Mouse (Mus musculus) liver, embryonic 16.5 days (tissue): ENCODE data around the gene Mfrp. TPM values are rescaled to one million over a fixed set of nuclear protein-coding genes. Genes with fewer than 3 reads are reported as not detected.

ENCODE experiments used
- ATAC-seq: fragments of 200-750 bp; cut with Nextera tagmentation; 2 replicates; pipeline ENCODE4 v1.8.0; 2017; ENCODE audit warnings: low read depth, mild to moderate bottlenecking, moderate number of reproducible peaks, moderate library complexity
- H3K27ac ChIP-seq: fragments of 300-500 bp; sonication (generic); 2 replicates; pipeline ENCODE4 v1.5.1; 2014; ENCODE audit warnings: mild to moderate bottlenecking, low read length
- H3K27me3 ChIP-seq: fragments of 300-500 bp; sonication (generic); 2 replicates; pipeline ENCODE4 v1.6.1; 2014; ENCODE audit warnings: low read depth, low read length, mixed read lengths; ENCODE audit not compliant: control insufficient read depth, insufficient read depth
- H3K36me3 ChIP-seq: fragments of 300-500 bp; sonication (generic); 2 replicates; pipeline ENCODE4 v1.6.1; 2014; ENCODE audit warnings: mild to moderate bottlenecking; ENCODE audit not compliant: control insufficient read depth, insufficient read depth
- H3K4me1 ChIP-seq: fragments of 300-500 bp; sonication (generic); 2 replicates; pipeline ENCODE4 v1.6.1; 2014; ENCODE audit warnings: low read depth, low read length, mixed read lengths; ENCODE audit not compliant: control insufficient read depth
- H3K4me2 ChIP-seq: fragments of 300-500 bp; sonication (generic); 2 replicates; pipeline ENCODE4 v1.6.1; 2014; ENCODE audit warnings: low read depth, low read length, mixed read lengths
- H3K4me3 ChIP-seq: fragments of 300-500 bp; sonication (generic); 2 replicates; pipeline ENCODE4 v1.5.1; 2014; ENCODE audit warnings: low read depth, mild to moderate bottlenecking, low read length
- H3K9ac ChIP-seq: fragments of 300-500 bp; sonication (generic); 2 replicates; pipeline ENCODE4 v1.6.1; 2014; ENCODE audit warnings: low read depth, low read length
- H3K9me3 ChIP-seq: fragments of 300-500 bp; sonication (generic); replicated peaks from 2 replicates; pipeline ENCODE4 v1.6.1; 2016; ENCODE audit warnings: low read length; ENCODE audit not compliant: control insufficient read depth
- WGBS: fragments of 180-500 bp; shearing (Covaris S2); extraction: QIAGEN DNeasy Blood & Tissue Kit; methylation state at CpG from one replicate; pipeline ENCODE4 v1.1.7; 2014; ENCODE audit not compliant: insufficient replicate concordance; 5-methylcytosine and 5-hydroxymethylcytosine counted together
- polyA plus RNA-seq: library from polyadenylated mRNA; unstranded; fragments of >200 nt; fragmentation: Nextera tagmentation; extraction: Ambion mirVana; gene quantifications from 2 replicates; pipeline ENCODE4 v1.2.1, GENCODE M21; 2015

Mfrp gene
- polyA plus RNA-seq, 1 experiment from 2014 or later, result not detected

- no peaks in the 10 kb centered on the region for H3K9me3 ChIP-seq
- no peak overlapping the region for H3K9ac ChIP-seq
- H3K4me2 ChIP-seq, result no peak overlapping the region
- 41% methylated on average over 5 of the region's 5 CpGs for WGBS
- H3K27me3 ChIP-seq, result no peaks in the 10 kb centered on the region
- peaks cover 4% of the 10 kb centered on the region for H3K4me1 ChIP-seq
- ATAC-seq, result no peak
- no peak overlapping the region for H3K4me3 ChIP-seq
- no peaks in the 10 kb centered on the region for H3K36me3 ChIP-seq
- H3K27ac ChIP-seq, result no peak overlapping the region
Measured at GRCm38 (mm10) chr9:44119011-44119410, 17.5 kb downstream of the Mfrp start.

GRCm38 (mm10) chr9:44119948-44120465 is 18.5 kb downstream of the Mfrp start:
- Histone ChIP-seq H3K9ac (no peak overlapping the region), H3K36me3 (no peaks in the 10 kb centered on the region), H3K27ac (no peak overlapping the region), H3K4me3 (no peak overlapping the region), H3K9me3 (no peaks in the 10 kb centered on the region), H3K4me2 (no peak overlapping the region), H3K4me1 (no peaks in the 10 kb centered on the region), H3K27me3 (no peaks in the 10 kb centered on the region)
- WGBS, result 66% methylated on average over 8 of the region's 8 CpGs
- ATAC-seq, result no peak

- Histone ChIP-seq H3K4me2 (no peak overlapping the region), H3K4me1 (peaks cover 6% of the 10 kb centered on the region), H3K27me3 (peaks cover 6% of the 10 kb centered on the region), H3K27ac (no peak overlapping the region), H3K9ac (no peak overlapping the region), H3K9me3 (no peaks in the 10 kb centered on the region), H3K36me3 (no peaks in the 10 kb centered on the region), H3K4me3 (no peak overlapping the region)
- WGBS, result 59% methylated on average over 6 of the region's 6 CpGs
- no peak for ATAC-seq
Measured at GRCm38 (mm10) chr9:44124317-44124716, 22.8 kb downstream of the Mfrp start.

GRCm38 (mm10) chr9:44125026-44125425 is 23.5 kb downstream of the Mfrp start:
- no peak overlapping the region for H3K27ac ChIP-seq
- WGBS, result 55% methylated on average over 5 of the region's 5 CpGs
- H3K9me3 ChIP-seq, result no peaks in the 10 kb centered on the region
- H3K9ac ChIP-seq, result no peak overlapping the region
- H3K4me3 ChIP-seq, result no peak overlapping the region
- H3K4me2 ChIP-seq, result no peak overlapping the region
- H3K36me3 ChIP-seq, result no peaks in the 10 kb centered on the region
- H3K27me3 ChIP-seq, result peaks cover 13% of the 10 kb centered on the region
- H3K4me1 ChIP-seq, result peaks cover 6% of the 10 kb centered on the region
- ATAC-seq, result no peak

GRCm38 (mm10) chr9:44125546-44126428 is 24.3 kb downstream of the Mfrp start:
- Histone ChIP-seq H3K9ac (no peak overlapping the region), H3K4me3 (no peak overlapping the region), H3K4me2 (peak overlapping the region; percentile 48), H3K27me3 (peaks cover 21% of the 10 kb centered on the region), H3K36me3 (no peaks in the 10 kb centered on the region), H3K27ac (peak overlapping the region; percentile 33; the same call in 1 of the 2 replicates), H3K4me1 (peaks cover 11% of the 10 kb centered on the region), H3K9me3 (no peaks in the 10 kb centered on the region)
- no peak for ATAC-seq
- 29% methylated on average over 18 of the region's 18 CpGs for WGBS

- Histone ChIP-seq H3K36me3 (no peaks in the 10 kb centered on the region), H3K4me3 (no peak overlapping the region), H3K9me3 (no peaks in the 10 kb centered on the region), H3K9ac (no peak overlapping the region), H3K4me1 (peaks cover 13% of the 10 kb centered on the region), H3K4me2 (peak overlapping the region; percentile 48), H3K27me3 (peaks cover 31% of the 10 kb centered on the region), H3K27ac (peak overlapping the region; percentile 33; the same call in 1 of the 2 replicates)
- 60% methylated on average over 3 of the region's 3 CpGs for WGBS
- ATAC-seq, result no peak
Measured at GRCm38 (mm10) chr9:44126746-44127145, 25.2 kb downstream of the Mfrp start.

GRCm38 (mm10) chr9:44127351-44127801 is 25.8 kb downstream of the Mfrp start:
- Histone ChIP-seq H3K36me3 (no peaks in the 10 kb centered on the region), H3K27me3 (peaks cover 37% of the 10 kb centered on the region), H3K4me2 (no peak overlapping the region), H3K4me1 (peaks cover 13% of the 10 kb centered on the region), H3K27ac (no peak overlapping the region), H3K9ac (no peak overlapping the region), H3K4me3 (no peak overlapping the region), H3K9me3 (no peaks in the 10 kb centered on the region)
- WGBS, result 64% methylated on average over 3 of the region's 3 CpGs
- no peak for ATAC-seq

GRCm38 (mm10) chr9:44129633-44130032 is 28.1 kb downstream of the Mfrp start:
- Histone ChIP-seq H3K9me3 (no peaks in the 10 kb centered on the region), H3K4me2 (peak overlapping the region; percentile 57), H3K27me3 (peaks cover 59% of the 10 kb centered on the region), H3K27ac (peak overlapping the region; percentile 61), H3K4me3 (peak overlapping the region; percentile 37), H3K4me1 (peaks cover 15% of the 10 kb centered on the region), H3K9ac (peak overlapping the region; percentile 30), H3K36me3 (no peaks in the 10 kb centered on the region)
- 4% methylated on average over 9 of the region's 9 CpGs for WGBS
- peak; percentile 38 for ATAC-seq

GRCm38 (mm10) chr9:44130034-44130433 is 28.5 kb downstream of the Mfrp start:
- Histone ChIP-seq H3K4me1 (peaks cover 15% of the 10 kb centered on the region), H3K27me3 (peaks cover 63% of the 10 kb centered on the region), H3K4me2 (peak overlapping the region; percentile 57), H3K9me3 (no peaks in the 10 kb centered on the region), H3K36me3 (no peaks in the 10 kb centered on the region), H3K27ac (peak overlapping the region; percentile 61), H3K4me3 (peak overlapping the region; percentile 37), H3K9ac (peak overlapping the region; percentile 30)
- peak; percentile 42 for ATAC-seq
- WGBS, result under 1% methylated on average over 27 of the region's 27 CpGs
